Mouse (Mus musculus): Measurements from ENCODE around the gene Rpl10-ps3.

Rpl10-ps3 gene

DNA sequence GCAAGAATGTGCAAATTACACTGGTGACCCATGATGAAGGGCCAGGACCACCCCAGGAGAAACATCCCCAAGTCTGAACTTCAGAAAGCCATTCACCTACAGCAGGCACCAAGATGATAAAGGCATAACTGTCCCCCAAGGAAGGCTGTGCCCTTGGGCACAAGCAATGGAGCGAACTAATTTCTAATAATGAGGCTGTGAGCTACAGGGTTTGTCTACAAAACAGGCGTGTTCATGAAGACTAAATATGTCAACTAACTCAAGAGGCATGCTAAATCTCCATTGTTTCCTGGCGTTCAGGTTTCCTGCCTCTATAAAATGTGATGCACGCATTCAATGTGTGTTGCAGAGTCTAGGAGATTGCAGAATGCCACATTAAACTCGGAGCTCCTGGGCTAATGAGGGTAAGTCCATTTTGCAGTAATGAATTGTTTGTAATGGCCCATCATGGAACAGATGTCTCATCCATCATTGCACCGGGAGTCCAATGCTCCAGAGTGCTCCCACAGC is 33.7 kb downstream of the Rpl10-ps3 start:
- DNase-seq (ENCODE audit: low read depth, low spot score): no peak

- no peak for DNase-seq (ENCODE audit: low read depth, low spot score)
These were observed 38.9 kb downstream of the Rpl10-ps3 start for GRCm38 (mm10) chr9:50305666-50306402.

- DNase-seq (ENCODE audit: low read depth, low spot score): no peak
These were observed 39.7 kb downstream of the Rpl10-ps3 start for GRCm38 (mm10) chr9:50305046-50305445.

DNA sequence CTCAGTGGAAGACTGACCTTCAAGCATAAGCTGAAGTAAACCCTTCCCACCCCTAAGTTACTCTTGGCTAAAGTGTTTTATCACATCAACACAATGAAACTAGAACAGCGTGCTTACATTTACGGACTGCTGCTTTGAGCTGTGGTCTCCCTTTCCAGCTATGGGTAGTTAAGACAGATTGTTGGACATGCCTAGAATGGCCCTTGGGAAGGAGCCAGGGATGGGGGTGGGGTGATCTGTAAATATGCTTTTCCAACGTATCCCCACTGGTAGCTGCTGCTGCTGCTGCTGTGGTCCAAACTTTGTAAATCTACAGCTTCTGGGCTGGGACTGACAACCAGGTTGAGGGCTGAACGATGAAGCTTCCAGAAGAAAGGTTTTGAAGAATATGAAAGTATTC is 40.8 kb downstream of the Rpl10-ps3 start:
- DNase-seq (ENCODE audit: low read depth, low spot score): no peak

GRCm38 (mm10) chr9:50301722-50302121 is 43.0 kb downstream of the Rpl10-ps3 start:
- DNase-seq (ENCODE audit: low read depth, low spot score): peak; percentile 11

- no peak for DNase-seq (ENCODE audit: low read depth, low spot score)
These were observed 46.4 kb downstream of the Rpl10-ps3 start for GRCm38 (mm10) chr9:50298389-50298788.
